Mouse (Mus musculus) hindbrain, embryonic 13.5 days (tissue): ENCODE data around the gene Alk. TPM values are rescaled to one million over a fixed set of nuclear protein-coding genes. Genes with fewer than 3 reads are reported as not detected.
A peak's percentile ranks its signal among the peaks of the same experiment; 100 is the strongest.

Experiments used
- ATAC-seq: fragments of 200-750 bp; cut with Nextera tagmentation; 2 replicates; pipeline ENCODE4 v1.8.0; 2017; ENCODE audit warnings: moderate TSS enrichment; ENCODE audit not compliant: low FRiP score
- H3K27ac ChIP-seq: fragments of 300-500 bp; sonication (generic); 2 replicates; pipeline ENCODE4 v1.5.1; 2015; ENCODE audit warnings: inconsistent platforms, mild to moderate bottlenecking, moderate library complexity
- H3K27me3 ChIP-seq: fragments of 300-500 bp; sonication (generic); 2 replicates; pipeline ENCODE4 v1.6.1; 2015; ENCODE audit warnings: mild to moderate bottlenecking, inconsistent platforms
- H3K36me3 ChIP-seq: fragments of 300-500 bp; sonication (generic); 2 replicates; pipeline ENCODE4 v1.6.1; 2015; ENCODE audit warnings: mild to moderate bottlenecking, inconsistent platforms
- H3K4me1 ChIP-seq: fragments of 300-500 bp; sonication (generic); replicated peaks from 2 replicates; pipeline ENCODE4 v1.6.1; 2015; ENCODE audit warnings: inconsistent platforms
- H3K4me2 ChIP-seq: fragments of 300-500 bp; sonication (generic); 2 replicates; pipeline ENCODE4 v1.6.1; 2015; ENCODE audit warnings: inconsistent platforms, mild to moderate bottlenecking, moderate library complexity
- H3K4me3 ChIP-seq: fragments of 300-500 bp; sonication (generic); 2 replicates; pipeline ENCODE4 v1.5.1; 2015; ENCODE audit warnings: mild to moderate bottlenecking, inconsistent platforms
- H3K9ac ChIP-seq: fragments of 300-500 bp; sonication (generic); 2 replicates; pipeline ENCODE4 v1.6.1; 2015; ENCODE audit warnings: mild to moderate bottlenecking, inconsistent platforms
- H3K9me3 ChIP-seq: fragments of 300-500 bp; sonication (generic); 2 replicates; pipeline ENCODE4 v1.6.1; 2016; ENCODE audit warnings: inconsistent platforms
- WGBS: fragments of 180-500 bp; shearing (Covaris S2); methylation state at CpG from one replicate; pipeline ENCODE4 v1.1.7; 2015; 5-methylcytosine and 5-hydroxymethylcytosine counted together
- polyA plus RNA-seq: library from polyadenylated mRNA; unstranded; fragments of >200 nt; fragmentation: Nextera tagmentation; extraction: Ambion mirVana; gene quantifications from 2 replicates; pipeline ENCODE4 v1.2.1, GENCODE M21; 2015

Alk gene
- polyA plus RNA-seq, 1 experiment from 2014 or later: 3.4 TPM

DNA sequence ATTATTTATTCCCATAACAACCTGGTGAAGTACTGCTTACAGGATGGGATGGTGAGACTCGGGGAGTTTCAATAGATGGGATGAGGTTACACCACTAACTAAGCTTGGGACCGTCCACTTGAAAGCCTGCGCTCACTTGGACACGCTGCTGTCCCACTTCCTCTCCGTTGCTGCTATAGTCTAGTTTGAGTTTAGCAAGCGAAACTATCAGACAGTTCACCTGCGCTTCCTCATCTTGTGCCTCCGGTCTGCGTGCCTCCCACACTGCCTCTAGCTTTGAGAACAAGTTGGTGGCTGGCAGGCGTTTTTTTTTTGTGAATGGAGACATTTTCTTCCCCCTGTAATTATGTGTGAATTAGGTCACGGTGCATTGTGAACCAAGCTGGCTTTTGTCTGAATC lies 639.8 kb downstream of the Alk start:
- peaks cover 20% of the 10 kb centered on the region for H3K4me1 ChIP-seq
- WGBS: 58% methylated on average over 11 of the region's 11 CpGs
- H3K27ac ChIP-seq: no peak overlapping the region
- H3K27me3 ChIP-seq: 0 out of 2 replicates have a peak, but pooled peaks cover 3% of the 10 kb centered on the region
- H3K4me3 ChIP-seq: no peak overlapping the region
- no peak for ATAC-seq
- no peak overlapping the region for H3K4me2 ChIP-seq
- H3K9ac ChIP-seq: no peak overlapping the region
- no peaks in the 10 kb centered on the region for H3K9me3 ChIP-seq
- H3K36me3 ChIP-seq: no peaks in the 10 kb centered on the region

DNA sequence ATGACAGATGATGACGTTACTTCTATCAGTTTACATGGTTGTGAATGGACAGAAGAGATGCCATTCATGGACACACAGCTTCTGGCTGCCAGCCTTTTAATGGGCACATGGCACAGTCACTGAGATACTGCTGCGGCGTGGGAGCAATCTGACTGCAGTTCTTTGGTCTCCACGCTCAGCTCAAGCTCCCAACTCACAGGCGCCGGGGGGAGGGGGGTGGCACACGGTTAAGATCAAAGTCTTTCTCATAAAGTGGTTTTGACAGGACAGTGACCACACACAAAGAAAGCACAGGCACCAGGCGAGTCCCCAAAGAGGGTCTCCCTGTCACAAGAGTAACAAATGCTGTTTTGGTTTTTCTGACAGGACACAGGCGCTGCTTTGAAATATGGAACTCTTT lies 641.7 kb downstream of the Alk start:
- H3K4me2 ChIP-seq: no peak overlapping the region
- H3K4me3 ChIP-seq: no peak overlapping the region
- no peak for ATAC-seq
- H3K9me3 ChIP-seq: no peaks in the 10 kb centered on the region
- H3K27ac ChIP-seq: no peak overlapping the region
- H3K27me3 ChIP-seq: 0 out of 2 replicates have a peak, but pooled peaks cover 3% of the 10 kb centered on the region
- no peak overlapping the region for H3K9ac ChIP-seq
- H3K36me3 ChIP-seq: no peaks in the 10 kb centered on the region
- H3K4me1 ChIP-seq: peaks cover 20% of the 10 kb centered on the region
- WGBS: 45% methylated on average over 9 of the region's 9 CpGs

DNA sequence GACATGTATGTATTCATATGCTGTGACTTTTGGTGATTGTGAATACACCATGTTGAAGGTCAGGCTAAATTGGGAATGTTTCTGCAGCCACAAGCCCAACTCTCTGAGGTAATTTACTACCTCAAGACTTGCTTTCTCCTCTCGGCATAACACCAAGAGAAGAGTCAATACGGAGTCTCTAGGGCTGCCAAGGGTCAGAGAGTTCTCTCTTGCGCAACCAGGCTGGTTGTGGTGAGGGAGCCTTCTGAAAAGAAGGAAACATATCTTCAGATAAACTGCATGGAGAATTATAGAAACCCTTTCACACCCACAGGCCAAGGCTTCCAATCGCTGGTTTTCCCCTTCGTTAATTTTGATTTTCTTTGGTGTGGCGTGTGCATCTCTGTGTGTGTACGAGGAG lies 649.4 kb downstream of the Alk start:
- 87% methylated on average over 7 of the region's 7 CpGs for WGBS
- 0 out of 2 replicates have a peak, but pooled peaks cover 3% of the 10 kb centered on the region for H3K27me3 ChIP-seq
- H3K9me3 ChIP-seq: no peaks in the 10 kb centered on the region
- no peak overlapping the region for H3K9ac ChIP-seq
- no peaks in the 10 kb centered on the region for H3K36me3 ChIP-seq
- H3K4me1 ChIP-seq: peaks cover 6% of the 10 kb centered on the region; the same call in 1 of the 2 replicates
- H3K27ac ChIP-seq: no peak overlapping the region
- no peak for ATAC-seq
- no peak overlapping the region for H3K4me2 ChIP-seq
- H3K4me3 ChIP-seq: no peak overlapping the region

DNA sequence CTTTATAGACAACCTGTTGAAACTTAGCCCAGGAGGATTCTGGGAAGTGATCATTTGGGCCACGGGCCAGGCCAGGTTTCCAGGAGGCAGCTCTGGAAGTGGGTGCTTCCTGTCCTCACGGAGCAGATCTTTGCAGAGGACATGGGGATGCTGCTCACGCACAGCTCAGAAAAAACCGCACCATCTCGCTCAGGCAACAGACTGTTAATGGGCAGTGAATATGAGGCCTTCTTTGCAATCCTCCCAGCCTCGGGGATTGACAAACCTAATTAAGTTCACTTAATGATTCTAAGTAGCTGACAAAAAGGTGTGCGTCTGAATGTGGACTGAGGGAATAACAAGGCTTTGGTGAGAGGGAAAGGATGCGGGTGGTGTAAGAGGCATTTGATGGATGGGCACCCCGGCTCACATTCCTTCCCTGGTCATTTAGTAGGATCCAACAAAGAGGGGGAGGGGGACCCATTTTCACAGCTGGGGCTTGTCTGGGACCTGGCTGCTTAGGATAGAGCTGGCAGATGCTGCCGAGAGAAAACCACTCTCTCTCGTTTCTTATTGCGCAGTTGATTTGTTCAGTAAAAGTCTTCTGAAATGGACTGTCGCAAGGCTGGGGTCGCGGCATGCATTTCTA lies 650.1 kb downstream of the Alk start:
- no peak overlapping the region for H3K4me2 ChIP-seq
- no peaks in the 10 kb centered on the region for H3K36me3 ChIP-seq
- H3K4me1 ChIP-seq: peaks cover 6% of the 10 kb centered on the region; the same call in 1 of the 2 replicates
- H3K9ac ChIP-seq: no peak overlapping the region
- ATAC-seq: peak; percentile 59; the same call in 1 of the 2 replicates
- no peak overlapping the region for H3K4me3 ChIP-seq
- 51% methylated on average over 15 of the region's 15 CpGs for WGBS
- 0 out of 2 replicates have a peak, but pooled peaks cover 3% of the 10 kb centered on the region for H3K27me3 ChIP-seq
- no peak overlapping the region for H3K27ac ChIP-seq
- no peaks in the 10 kb centered on the region for H3K9me3 ChIP-seq

DNA sequence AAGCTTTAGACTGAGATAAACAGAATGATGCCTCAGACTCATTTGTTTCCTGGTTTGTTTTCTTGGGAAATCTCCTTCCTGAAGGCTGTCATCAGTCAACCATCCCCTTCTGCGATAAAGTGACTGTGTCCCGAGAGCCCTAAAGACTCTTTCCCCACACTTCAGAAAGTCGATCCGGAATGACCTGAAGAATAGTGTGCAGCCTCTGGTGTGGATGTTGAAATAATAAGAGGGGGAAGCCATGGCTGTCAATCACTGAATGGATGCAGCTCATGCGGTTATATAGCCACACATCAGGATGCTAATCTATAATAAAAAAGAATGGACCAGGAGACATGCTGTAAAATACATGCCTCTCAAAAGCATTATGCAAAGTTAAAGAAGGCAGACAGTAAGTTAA lies 653.5 kb downstream of the Alk start:
- H3K9ac ChIP-seq: no peak overlapping the region
- H3K4me2 ChIP-seq: no peak overlapping the region
- no peak overlapping the region for H3K4me3 ChIP-seq
- 41% methylated on average over 5 of the region's 5 CpGs for WGBS
- ATAC-seq: no peak
- H3K27me3 ChIP-seq: 0 out of 2 replicates have a peak, but pooled peaks cover 5% of the 10 kb centered on the region
- peaks cover 19% of the 10 kb centered on the region for H3K4me1 ChIP-seq
- H3K36me3 ChIP-seq: no peaks in the 10 kb centered on the region
- no peak overlapping the region for H3K27ac ChIP-seq
- no peaks in the 10 kb centered on the region for H3K9me3 ChIP-seq

DNA sequence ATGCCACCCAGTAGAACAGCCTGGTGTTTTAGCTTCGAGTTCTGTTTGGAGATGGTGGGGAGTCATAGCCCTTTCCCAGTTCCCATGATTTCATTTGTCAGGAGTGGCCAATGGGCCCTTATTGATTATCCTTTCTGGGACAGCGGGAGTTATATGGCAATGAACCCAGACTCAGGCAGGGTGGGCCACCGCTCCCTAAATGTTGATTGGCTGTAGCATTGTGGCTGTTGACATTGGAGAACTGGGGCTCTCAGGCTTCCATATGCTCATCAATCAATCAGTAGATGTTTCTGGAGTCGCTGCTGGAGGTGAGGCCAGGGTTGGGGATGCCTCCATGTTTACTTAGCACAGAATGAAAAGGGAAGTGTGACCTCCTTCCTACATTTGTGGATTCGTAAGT lies 655.7 kb downstream of the Alk start:
- H3K9ac ChIP-seq: no peak overlapping the region
- no peaks in the 10 kb centered on the region for H3K9me3 ChIP-seq
- H3K36me3 ChIP-seq: no peaks in the 10 kb centered on the region
- H3K4me3 ChIP-seq: no peak overlapping the region
- H3K4me2 ChIP-seq: no peak overlapping the region
- no peak overlapping the region for H3K27ac ChIP-seq
- H3K4me1 ChIP-seq: peaks cover 13% of the 10 kb centered on the region
- ATAC-seq: no peak
- 0 out of 2 replicates have a peak, but pooled peaks cover 8% of the 10 kb centered on the region for H3K27me3 ChIP-seq
- WGBS: 73% methylated on average over 5 of the region's 5 CpGs

DNA sequence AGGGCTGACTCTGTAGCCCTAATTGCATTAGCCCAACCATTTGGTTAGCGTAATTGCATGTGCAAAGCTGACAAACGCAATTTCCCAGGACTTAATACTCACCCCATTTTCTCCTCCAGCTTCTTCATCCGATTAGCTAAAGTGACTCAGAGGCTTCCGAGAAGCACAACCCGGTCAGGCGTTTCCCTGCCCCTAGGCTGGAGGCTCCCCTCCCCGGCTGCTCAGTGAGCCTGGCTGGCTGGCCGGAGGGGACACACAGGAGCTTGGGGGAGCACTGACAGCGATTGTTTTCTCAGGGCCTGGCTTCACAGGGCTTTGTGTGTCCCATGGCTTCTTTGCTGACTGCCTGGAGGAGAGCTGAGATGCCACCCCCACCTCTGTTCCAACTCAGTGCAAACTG lies 657.0 kb downstream of the Alk start:
- H3K9me3 ChIP-seq: no peaks in the 10 kb centered on the region
- H3K4me3 ChIP-seq: no peak overlapping the region
- H3K27me3 ChIP-seq: 0 out of 2 replicates have a peak, but pooled peaks cover 8% of the 10 kb centered on the region
- H3K4me1 ChIP-seq: peaks cover 13% of the 10 kb centered on the region
- H3K4me2 ChIP-seq: no peak overlapping the region
- 0 out of 2 replicates have a peak overlapping the region, but pooled peaks have one; percentile 18 for H3K27ac ChIP-seq
- H3K9ac ChIP-seq: no peak overlapping the region
- H3K36me3 ChIP-seq: no peaks in the 10 kb centered on the region
- ATAC-seq: no peak
- 12% methylated on average over 9 of the region's 9 CpGs for WGBS

DNA sequence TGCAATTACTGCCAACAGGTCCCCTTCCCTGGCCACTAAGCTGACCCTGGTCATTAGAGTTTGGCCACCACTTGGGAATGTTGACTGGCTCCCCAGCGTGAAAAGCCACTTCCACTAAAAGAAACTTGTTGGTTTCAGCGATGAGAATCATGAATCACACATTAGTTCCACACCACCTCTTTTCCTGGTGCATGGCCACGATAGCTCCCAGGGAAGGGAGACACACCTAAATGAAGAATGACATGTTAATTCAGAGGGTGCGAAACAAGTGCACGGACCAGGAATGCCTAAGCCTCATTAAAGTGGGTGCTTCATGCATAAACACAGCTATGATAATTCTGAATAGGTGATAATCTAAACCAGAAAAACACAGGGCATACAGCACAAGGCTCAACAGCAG lies 660.4 kb downstream of the Alk start:
- WGBS: 66% methylated on average over 5 of the region's 5 CpGs
- H3K4me2 ChIP-seq: no peak overlapping the region
- no peak overlapping the region for H3K4me3 ChIP-seq
- H3K36me3 ChIP-seq: no peaks in the 10 kb centered on the region
- H3K9ac ChIP-seq: no peak overlapping the region
- no peak overlapping the region for H3K27ac ChIP-seq
- ATAC-seq: no peak
- H3K27me3 ChIP-seq: 0 out of 2 replicates have a peak, but pooled peaks cover 8% of the 10 kb centered on the region
- peaks cover 22% of the 10 kb centered on the region for H3K4me1 ChIP-seq
- no peaks in the 10 kb centered on the region for H3K9me3 ChIP-seq

DNA sequence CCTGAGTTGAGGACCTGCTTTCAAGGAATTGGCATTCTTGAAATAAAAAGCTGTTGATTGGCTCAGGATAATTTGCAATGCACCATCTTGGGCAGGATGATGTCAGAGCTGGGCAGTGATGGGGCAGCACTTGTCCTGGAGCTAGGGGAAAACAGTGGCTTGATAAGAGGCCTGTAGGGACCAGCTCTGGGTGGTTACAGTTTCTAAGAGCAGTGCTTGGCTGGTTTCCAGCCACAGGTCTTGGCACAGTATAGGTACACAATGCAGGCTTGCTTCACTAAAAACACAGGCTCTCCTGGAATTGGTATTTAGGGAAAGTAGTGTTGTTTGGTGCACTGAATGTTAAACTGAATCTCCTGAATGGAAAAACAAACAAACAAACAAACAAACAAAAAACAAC lies 662.4 kb downstream of the Alk start:
- ATAC-seq: no peak
- Histone ChIP-seq H3K4me3 (no peak overlapping the region), H3K27me3 (0 out of 2 replicates have a peak, but pooled peaks cover 6% of the 10 kb centered on the region), H3K9me3 (no peaks in the 10 kb centered on the region), H3K36me3 (no peaks in the 10 kb centered on the region), H3K9ac (no peak overlapping the region), H3K4me2 (no peak overlapping the region), H3K27ac (no peak overlapping the region), H3K4me1 (peaks cover 10% of the 10 kb centered on the region)

DNA sequence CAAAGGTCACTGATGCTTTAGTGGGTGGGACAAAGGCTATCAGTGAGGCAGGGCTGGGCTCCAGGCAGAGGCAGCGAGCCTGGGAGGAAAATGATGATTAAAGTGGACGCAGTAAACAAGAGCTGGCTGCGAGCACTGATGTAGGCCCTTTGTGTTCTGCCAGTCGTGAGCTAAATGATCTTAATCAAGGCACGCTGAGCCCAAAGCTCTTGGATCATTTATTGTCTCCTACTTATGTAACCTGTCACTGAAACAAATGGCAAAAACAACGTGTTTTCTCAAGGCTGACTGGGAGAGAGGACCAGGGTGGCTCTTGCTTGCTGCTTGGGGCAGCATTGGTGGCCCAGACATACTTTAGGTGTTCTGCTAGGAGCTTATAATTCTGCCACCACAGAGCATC lies 663.0 kb downstream of the Alk start:
- 23% methylated on average over 6 of the region's 6 CpGs for WGBS
- H3K4me3 ChIP-seq: no peak overlapping the region
- no peaks in the 10 kb centered on the region for H3K9me3 ChIP-seq
- 0 out of 2 replicates have a peak, but pooled peaks cover 6% of the 10 kb centered on the region for H3K27me3 ChIP-seq
- no peak overlapping the region for H3K4me2 ChIP-seq
- no peak overlapping the region for H3K9ac ChIP-seq
- ATAC-seq: no peak
- no peak overlapping the region for H3K27ac ChIP-seq
- H3K4me1 ChIP-seq: peaks cover 9% of the 10 kb centered on the region; the same call in 1 of the 2 replicates
- no peaks in the 10 kb centered on the region for H3K36me3 ChIP-seq

DNA sequence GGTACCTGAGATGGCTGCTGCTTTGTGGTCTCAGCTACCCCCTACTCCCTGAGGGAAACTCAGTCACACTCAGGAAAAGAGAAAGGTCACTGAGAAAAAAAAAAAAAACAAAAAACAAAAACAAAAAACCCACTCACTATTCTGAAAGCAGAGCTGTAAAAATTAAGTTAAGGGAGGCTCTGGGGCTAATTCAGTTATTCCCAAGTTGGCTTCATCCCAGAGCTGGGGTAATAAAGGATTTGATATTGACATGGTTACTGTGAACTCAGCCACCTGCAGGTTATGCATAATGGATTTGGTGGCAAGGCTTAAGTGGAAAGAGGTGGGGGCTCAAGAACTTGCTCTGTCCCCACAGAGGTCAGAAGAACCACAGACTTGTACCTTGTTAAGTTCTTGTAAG lies 667.7 kb downstream of the Alk start:
- ATAC-seq: no peak
- Histone ChIP-seq H3K27ac (no peak overlapping the region), H3K4me3 (no peak overlapping the region)

DNA sequence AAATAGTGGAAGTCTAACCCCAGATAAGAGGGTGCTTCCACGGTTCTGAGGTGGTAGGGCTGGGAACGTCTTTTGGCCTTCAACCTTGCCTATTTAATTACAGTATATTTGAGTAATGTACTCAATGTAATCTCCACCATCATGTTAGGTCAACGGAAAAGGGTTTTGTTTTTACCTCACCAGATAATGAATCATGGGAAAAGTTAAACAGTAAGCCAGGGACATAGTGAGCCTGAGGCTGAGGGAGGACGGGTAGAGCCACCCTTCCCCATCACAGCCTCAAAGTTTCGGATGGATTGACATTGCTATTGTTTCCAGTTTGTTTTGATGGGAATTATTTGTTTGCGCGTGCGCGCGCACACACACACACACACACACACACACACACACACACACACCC lies 668.6 kb downstream of the Alk start:
- no peak overlapping the region for H3K4me2 ChIP-seq
- no peak for ATAC-seq
- 0 out of 2 replicates have a peak, but pooled peaks cover 2% of the 10 kb centered on the region for H3K4me1 ChIP-seq
- no peaks in the 10 kb centered on the region for H3K27me3 ChIP-seq
- no peak overlapping the region for H3K4me3 ChIP-seq
- no peaks in the 10 kb centered on the region for H3K9me3 ChIP-seq
- H3K27ac ChIP-seq: no peak overlapping the region
- no peak overlapping the region for H3K9ac ChIP-seq
- no peaks in the 10 kb centered on the region for H3K36me3 ChIP-seq
- WGBS: 88% methylated on average over 10 of the region's 10 CpGs

More for the DNA sequence above, 667.7 kb downstream of the Alk start:
- H3K36me3 ChIP-seq: no peaks in the 10 kb centered on the region
- no peaks in the 10 kb centered on the region for H3K9me3 ChIP-seq
- H3K27me3 ChIP-seq: no peaks in the 10 kb centered on the region
- peaks cover 9% of the 10 kb centered on the region; the same call in 1 of the 2 replicates for H3K4me1 ChIP-seq
- H3K4me2 ChIP-seq: no peak overlapping the region
- H3K9ac ChIP-seq: no peak overlapping the region

DNA sequence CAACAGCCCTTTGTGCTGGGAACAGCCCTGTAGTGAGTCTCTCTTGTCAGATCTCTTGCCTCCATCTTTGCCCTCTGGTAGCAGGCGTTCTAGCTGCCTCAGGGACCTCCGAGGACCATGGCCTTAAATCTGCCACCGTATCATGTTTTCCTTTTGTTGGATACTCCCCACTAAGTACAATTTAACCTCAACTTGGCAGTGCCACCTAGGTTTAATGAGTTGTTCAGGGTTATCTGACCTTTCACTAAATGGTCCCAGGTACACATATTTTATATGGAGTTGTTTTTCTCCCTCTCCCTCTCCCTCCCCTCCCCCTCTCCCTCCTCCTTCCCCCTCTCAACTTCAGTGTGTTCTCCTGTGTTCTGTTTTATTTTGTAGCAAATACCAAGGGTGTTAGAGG lies 669.1 kb downstream of the Alk start:
- Histone ChIP-seq H3K9ac (no peak overlapping the region), H3K9me3 (no peaks in the 10 kb centered on the region), H3K27ac (no peak overlapping the region), H3K27me3 (no peaks in the 10 kb centered on the region), H3K4me3 (no peak overlapping the region), H3K4me1 (no peaks in the 10 kb centered on the region), H3K4me2 (no peak overlapping the region), H3K36me3 (no peaks in the 10 kb centered on the region)
- WGBS: 53% methylated on average over 3 of the region's 3 CpGs
- no peak for ATAC-seq
